Mouse (Mus musculus) midbrain, embryonic 15.5 days (tissue): ENCODE data around the gene Baz2b. TPM values are rescaled to one million over a fixed set of nuclear protein-coding genes. Genes with fewer than 3 reads are reported as not detected.

ENCODE experiments used
- ATAC-seq: fragments of 200-750 bp; cut with Nextera tagmentation; replicated peaks from 2 replicates; pipeline ENCODE4 v1.8.0; 2017; ENCODE audit warnings: moderate TSS enrichment
- H3K27ac ChIP-seq: fragments of 300-500 bp; sonication (generic); 2 replicates; pipeline ENCODE4 v1.5.1; 2015; ENCODE audit warnings: mild to moderate bottlenecking, inconsistent platforms
- H3K27me3 ChIP-seq: fragments of 300-500 bp; sonication (generic); replicated peaks from 2 replicates; pipeline ENCODE4 v1.6.1; 2015; ENCODE audit warnings: inconsistent platforms
- H3K36me3 ChIP-seq: fragments of 300-500 bp; sonication (generic); replicated peaks from 2 replicates; pipeline ENCODE4 v1.6.1; 2015; ENCODE audit warnings: inconsistent platforms
- H3K4me1 ChIP-seq: fragments of 300-500 bp; sonication (generic); 2 replicates; pipeline ENCODE4 v1.6.1; 2015; ENCODE audit warnings: inconsistent platforms
- H3K4me2 ChIP-seq: fragments of 300-500 bp; sonication (generic); 2 replicates; pipeline ENCODE4 v1.6.1; 2015; ENCODE audit warnings: inconsistent platforms, mild to moderate bottlenecking, moderate library complexity
- H3K4me3 ChIP-seq: fragments of 300-500 bp; sonication (generic); 2 replicates; pipeline ENCODE4 v1.5.1; 2015; ENCODE audit warnings: mild to moderate bottlenecking, inconsistent platforms
- H3K9ac ChIP-seq: fragments of 300-500 bp; sonication (generic); 2 replicates; pipeline ENCODE4 v1.6.1; 2015; ENCODE audit warnings: mild to moderate bottlenecking, inconsistent platforms
- H3K9me3 ChIP-seq: fragments of 300-500 bp; sonication (generic); 2 replicates; pipeline ENCODE4 v1.6.1; 2016; ENCODE audit warnings: inconsistent platforms
- WGBS: fragments of 180-500 bp; shearing (Covaris S2); methylation state at CpG from one replicate; pipeline ENCODE4 v1.1.7; 2015; ENCODE audit warnings: mixed read lengths; 5-methylcytosine and 5-hydroxymethylcytosine counted together
- polyA plus RNA-seq: library from polyadenylated mRNA; unstranded; fragments of >200 nt; fragmentation: Nextera tagmentation; extraction: Ambion mirVana; gene quantifications from 2 replicates; pipeline ENCODE4 v1.2.1, GENCODE M21; 2015

The Baz2b gene
- polyA plus RNA-seq, 1 experiment from 2014 or later = 86.7 TPM

- Histone ChIP-seq H3K4me3 (no peak overlapping the region), H3K9ac (no peak overlapping the region), H3K27me3 (no peaks in the 10 kb centered on the region), H3K4me2 (no peak overlapping the region), H3K4me1 (peaks cover 5% of the 10 kb centered on the region; the same call in 1 of the 2 replicates), H3K27ac (no peak overlapping the region), H3K36me3 (no peaks in the 10 kb centered on the region), H3K9me3 (no peaks in the 10 kb centered on the region)
- 91% methylated on average over 8 of the region's 8 CpGs for WGBS
- ATAC-seq = no peak
These were observed 212.0 kb downstream of the Baz2b start for GRCm38 (mm10) chr2:59997479-59998228.

- no peaks in the 10 kb centered on the region for H3K27me3 ChIP-seq
- no peak overlapping the region for H3K27ac ChIP-seq
- H3K4me2 ChIP-seq = no peak overlapping the region
- H3K4me3 ChIP-seq = no peak overlapping the region
- WGBS = 86% methylated on average over 5 of the region's 5 CpGs
- H3K9me3 ChIP-seq = no peaks in the 10 kb centered on the region
- H3K9ac ChIP-seq = no peak overlapping the region
- no peak for ATAC-seq
- no peaks in the 10 kb centered on the region for H3K36me3 ChIP-seq
- peaks cover 5% of the 10 kb centered on the region; the same call in 1 of the 2 replicates for H3K4me1 ChIP-seq
These were observed 212.7 kb downstream of the Baz2b start for GRCm38 (mm10) chr2:59996911-59997310.

GRCm38 (mm10) chr2:59993190-59993535 lies 216.5 kb downstream of the Baz2b start:
- Histone ChIP-seq H3K27ac (no peak overlapping the region), H3K4me1 (peaks cover 7% of the 10 kb centered on the region), H3K9me3 (no peaks in the 10 kb centered on the region), H3K4me2 (no peak overlapping the region), H3K36me3 (no peaks in the 10 kb centered on the region), H3K9ac (no peak overlapping the region), H3K4me3 (no peak overlapping the region), H3K27me3 (no peaks in the 10 kb centered on the region)
- 63% methylated on average over 3 of the region's 3 CpGs for WGBS
- no peak for ATAC-seq

- Histone ChIP-seq H3K4me3 (no peak overlapping the region), H3K9me3 (no peaks in the 10 kb centered on the region), H3K36me3 (no peaks in the 10 kb centered on the region), H3K4me1 (peaks cover 7% of the 10 kb centered on the region), H3K27ac (no peak overlapping the region), H3K4me2 (no peak overlapping the region), H3K9ac (no peak overlapping the region), H3K27me3 (no peaks in the 10 kb centered on the region)
- WGBS = 68% methylated on average over 10 of the region's 10 CpGs
- 0 out of 2 replicates have a peak, but pooled peaks have one; percentile 20 for ATAC-seq
These were observed 217.0 kb downstream of the Baz2b start for GRCm38 (mm10) chr2:59992488-59993189.

DNA sequence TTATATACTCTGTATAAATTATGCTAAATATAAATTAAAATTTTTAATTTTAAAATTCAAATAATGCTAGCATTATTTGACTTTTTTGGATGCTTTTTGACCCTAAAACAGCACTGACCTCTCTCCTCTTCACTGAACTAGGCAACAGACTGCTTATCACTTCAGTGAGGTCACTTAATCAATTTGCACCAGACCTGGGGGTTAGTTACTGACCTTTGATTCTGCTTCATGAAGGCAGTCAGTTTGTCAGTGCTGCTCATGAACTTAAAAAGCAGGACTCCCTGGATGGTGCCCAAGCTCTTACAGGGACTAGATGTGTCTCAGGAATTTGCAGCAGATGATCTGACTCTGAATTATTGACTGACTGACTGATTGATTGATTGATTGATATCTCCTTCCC lies 217.9 kb downstream of the Baz2b start:
- Histone ChIP-seq H3K4me2 (no peak overlapping the region), H3K9me3 (no peaks in the 10 kb centered on the region), H3K27me3 (no peaks in the 10 kb centered on the region), H3K27ac (no peak overlapping the region), H3K4me3 (no peak overlapping the region), H3K4me1 (peaks cover 7% of the 10 kb centered on the region), H3K9ac (no peak overlapping the region), H3K36me3 (no peaks in the 10 kb centered on the region)
- no peak for ATAC-seq

DNA sequence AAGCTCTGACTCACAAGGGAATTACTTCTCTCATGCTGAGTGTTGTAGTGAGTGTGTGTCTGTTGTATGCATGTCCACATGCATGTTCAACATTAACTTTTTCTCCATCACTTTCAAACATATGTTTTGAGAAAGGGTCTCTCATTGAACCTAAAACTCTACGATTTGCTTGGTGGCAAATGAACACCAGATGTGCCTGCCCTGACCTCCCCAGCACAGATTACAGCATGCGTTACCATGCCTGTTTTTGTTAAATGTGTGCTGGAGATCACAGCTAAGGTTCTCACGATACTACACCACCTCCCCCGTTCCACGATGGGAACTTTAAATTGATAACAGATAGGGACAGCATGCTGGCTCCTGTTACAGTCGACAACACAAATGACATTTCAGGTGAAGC lies 222.1 kb downstream of the Baz2b start:
- no peaks in the 10 kb centered on the region for H3K36me3 ChIP-seq
- no peak for ATAC-seq
- no peak overlapping the region for H3K9ac ChIP-seq
- H3K4me1 ChIP-seq = peaks cover 2% of the 10 kb centered on the region
- H3K27ac ChIP-seq = no peak overlapping the region
- no peak overlapping the region for H3K4me2 ChIP-seq
- H3K9me3 ChIP-seq = no peaks in the 10 kb centered on the region
- WGBS = 77% methylated on average over 6 of the region's 6 CpGs
- no peak overlapping the region for H3K4me3 ChIP-seq
- H3K27me3 ChIP-seq = no peaks in the 10 kb centered on the region

- ATAC-seq = no peak
- Histone ChIP-seq H3K4me3 (no peak overlapping the region), H3K9me3 (no peaks in the 10 kb centered on the region), H3K9ac (no peak overlapping the region), H3K4me1 (no peaks in the 10 kb centered on the region), H3K36me3 (no peaks in the 10 kb centered on the region), H3K27ac (no peak overlapping the region), H3K4me2 (no peak overlapping the region), H3K27me3 (no peaks in the 10 kb centered on the region)
- WGBS = 61% methylated on average over 6 of the region's 6 CpGs
These were observed 230.0 kb downstream of the Baz2b start for GRCm38 (mm10) chr2:59979488-59980220.

DNA sequence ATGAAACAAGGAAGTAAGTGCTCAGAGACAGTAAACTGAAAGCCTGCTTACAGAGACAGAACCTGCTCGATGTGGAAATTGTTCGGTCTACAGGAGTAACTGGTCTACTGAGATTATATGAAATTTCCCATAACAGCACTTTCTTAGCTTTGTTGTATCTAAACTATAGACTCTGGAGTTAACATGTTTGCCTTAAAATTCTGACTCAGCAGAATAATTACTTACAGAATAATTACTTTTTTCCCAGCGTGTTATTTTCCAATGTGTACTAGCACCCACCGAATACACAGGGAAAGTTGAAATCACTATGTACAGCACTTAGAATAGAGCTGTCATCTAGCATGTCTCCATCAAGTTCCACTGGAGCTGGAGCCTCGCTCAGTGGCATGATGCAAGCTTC lies 233.0 kb downstream of the Baz2b start:
- H3K27me3 ChIP-seq = no peaks in the 10 kb centered on the region
- H3K9ac ChIP-seq = no peak overlapping the region
- 90% methylated on average over 5 of the region's 5 CpGs for WGBS
- H3K9me3 ChIP-seq = no peaks in the 10 kb centered on the region
- H3K36me3 ChIP-seq = no peaks in the 10 kb centered on the region
- H3K4me2 ChIP-seq = no peak overlapping the region
- no peak overlapping the region for H3K27ac ChIP-seq
- no peaks in the 10 kb centered on the region for H3K4me1 ChIP-seq
- ATAC-seq = no peak
- no peak overlapping the region for H3K4me3 ChIP-seq

GRCm38 (mm10) chr2:59975772-59976171 lies 233.9 kb downstream of the Baz2b start:
- Histone ChIP-seq H3K4me1 (no peaks in the 10 kb centered on the region), H3K9me3 (no peaks in the 10 kb centered on the region), H3K27me3 (no peaks in the 10 kb centered on the region), H3K4me3 (no peak overlapping the region), H3K9ac (no peak overlapping the region), H3K4me2 (no peak overlapping the region), H3K36me3 (no peaks in the 10 kb centered on the region), H3K27ac (no peak overlapping the region)
- ATAC-seq = no peak
- 91% methylated on average over 6 of the region's 6 CpGs for WGBS

GRCm38 (mm10) chr2:59973962-59974361 lies 235.7 kb downstream of the Baz2b start:
- peaks cover under 1% of the 10 kb centered on the region; the same call in 1 of the 2 replicates for H3K36me3 ChIP-seq
- H3K4me3 ChIP-seq = no peak overlapping the region
- H3K27me3 ChIP-seq = no peaks in the 10 kb centered on the region
- H3K9me3 ChIP-seq = no peaks in the 10 kb centered on the region
- 96% methylated on average over 5 of the region's 5 CpGs for WGBS
- no peak overlapping the region for H3K4me2 ChIP-seq
- ATAC-seq = no peak
- H3K4me1 ChIP-seq = no peaks in the 10 kb centered on the region
- H3K27ac ChIP-seq = no peak overlapping the region
- H3K9ac ChIP-seq = no peak overlapping the region

DNA sequence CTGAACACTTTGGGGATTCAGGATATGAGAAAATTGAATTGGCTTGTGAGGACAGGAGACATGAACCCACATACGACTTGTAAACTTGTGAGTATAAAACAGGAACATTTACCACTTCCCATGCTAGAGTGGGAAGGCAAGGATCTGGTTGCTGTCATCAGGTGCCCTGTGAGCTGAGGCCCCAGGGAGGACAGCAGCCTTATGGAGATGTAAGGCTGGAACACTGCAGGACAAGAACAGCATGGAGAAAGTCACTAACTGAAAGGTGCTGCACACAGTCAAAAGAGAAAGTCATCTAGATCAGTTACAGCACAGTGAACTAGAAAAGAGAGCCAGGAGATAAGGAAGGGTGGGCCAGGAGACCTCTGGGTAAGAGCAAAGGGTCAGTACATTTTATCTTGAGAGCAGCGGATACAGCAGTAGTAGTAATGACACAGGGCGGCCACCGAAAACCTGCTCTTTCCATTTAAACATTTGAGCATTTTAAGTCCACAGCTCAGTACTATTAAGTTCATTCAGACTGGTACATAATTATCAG lies 236.5 kb downstream of the Baz2b start:
- Histone ChIP-seq H3K27ac (no peak overlapping the region), H3K4me3 (no peak overlapping the region), H3K27me3 (no peaks in the 10 kb centered on the region), H3K36me3 (peaks cover 9% of the 10 kb centered on the region), H3K4me1 (no peaks in the 10 kb centered on the region), H3K4me2 (no peak overlapping the region), H3K9me3 (no peaks in the 10 kb centered on the region), H3K9ac (no peak overlapping the region)
- 91% methylated on average over 4 of the region's 4 CpGs for WGBS
- ATAC-seq = no peak

GRCm38 (mm10) chr2:59970511-59970910 lies 239.1 kb downstream of the Baz2b start:
- H3K9me3 ChIP-seq = no peaks in the 10 kb centered on the region
- H3K36me3 ChIP-seq = peaks cover 9% of the 10 kb centered on the region
- H3K27ac ChIP-seq = no peak overlapping the region
- 73% methylated on average over 9 of the region's 9 CpGs for WGBS
- no peaks in the 10 kb centered on the region for H3K27me3 ChIP-seq
- no peak overlapping the region for H3K4me2 ChIP-seq
- no peak overlapping the region for H3K9ac ChIP-seq
- no peaks in the 10 kb centered on the region for H3K4me1 ChIP-seq
- H3K4me3 ChIP-seq = no peak overlapping the region
- no peak for ATAC-seq
